Comparison of ENCODE assay signal across 13 mouse cellular contexts in the genomic region with DNA sequence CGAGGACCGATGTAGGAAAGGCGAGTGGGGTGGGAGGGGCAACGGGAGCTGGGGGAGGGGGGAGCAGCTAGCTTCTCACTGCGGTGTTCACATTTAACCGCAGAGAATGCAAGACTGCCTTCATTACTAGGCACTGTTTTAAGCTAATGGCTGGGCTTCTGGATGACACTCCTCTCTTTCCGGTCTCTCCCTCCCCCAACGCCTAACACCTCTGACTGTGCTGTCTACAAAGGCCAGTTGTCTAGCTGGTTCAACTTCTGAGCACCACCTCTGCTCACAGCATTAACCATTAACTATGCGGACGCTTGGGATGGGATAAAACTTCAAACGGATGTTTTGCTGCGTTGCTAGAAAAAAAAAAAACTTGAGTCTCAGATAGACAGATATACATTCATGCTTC. TPM values are rescaled to one million over a fixed set of nuclear protein-coding genes. Genes with fewer than 3 reads are reported as not detected.
A peak's percentile ranks its signal among the peaks of the same experiment; 100 is the strongest.
DNase-seq lines count a peak whose midpoint lies in the region; ATAC-seq lines count a peak whose summit lies in the region.
"Had no signal": no experiment of that assay in that cellular context is flagged by ENCODE, and none has a peak within 500 bp of the region (broad histone marks: within the 10 kb centered on the region; RNA-seq: fewer than 3 reads in every experiment).

No protein-coding gene starts in this region.

- no peaks in the 10 kb centered on the region for H3K9me3 ChIP-seq in hindbrain, embryonic 11.5 days (ENCODE audit: control insufficient read depth, low read length)
- no peaks in the 10 kb centered on the region for H3K9me3 ChIP-seq in hindbrain, embryonic 13.5 days
- no peaks in the 10 kb centered on the region for H3K9me3 ChIP-seq in kidney, embryonic 16.5 days (ENCODE audit: low read length)

- ATAC-seq in hindbrain, embryonic 11.5 days (ENCODE audit: low FRiP score): no peak
- ATAC-seq in hindbrain, embryonic 13.5 days (ENCODE audit: low FRiP score): no peak
- ATAC-seq in kidney, embryonic 16.5 days (ENCODE audit: low FRiP score, low TSS enrichment): peak; percentile 67; the same call in 1 of the 2 replicates

- no peak overlapping the region for H3K9ac ChIP-seq in hindbrain, embryonic 11.5 days (ENCODE audit: low read depth, low read length)
- H3K9ac ChIP-seq in hindbrain, embryonic 13.5 days: no peak overlapping the region
- H3K9ac ChIP-seq in kidney, embryonic 16.5 days (replicated peaks; ENCODE audit: low read length): no peak overlapping the region
- H3K9ac ChIP-seq: liver, embryonic 14.5 days had no signal

- H3K4me3 ChIP-seq in hindbrain, embryonic 11.5 days (ENCODE audit: low read depth, low read length): no peak overlapping the region
- no peak overlapping the region for H3K4me3 ChIP-seq in hindbrain, embryonic 13.5 days
- H3K4me3 ChIP-seq in kidney, embryonic 16.5 days (ENCODE audit: low read length): no peak overlapping the region
- H3K4me3 ChIP-seq: gastrocnemius, adult 2 months had no signal

- H3K4me1 ChIP-seq in hindbrain, embryonic 11.5 days (replicated peaks; ENCODE audit: control insufficient read depth, insufficient read depth, low read length): peaks cover 9% of the 10 kb centered on the region
- peaks cover 35% of the 10 kb centered on the region for H3K4me1 ChIP-seq in hindbrain, embryonic 13.5 days (replicated peaks)
- H3K4me1 ChIP-seq in kidney, embryonic 16.5 days (ENCODE audit: insufficient read depth, low read length): peaks cover 13% of the 10 kb centered on the region

- 7% methylated on average over 12 of the region's 12 CpGs for WGBS in hindbrain, embryonic 11.5 days
- WGBS in hindbrain, embryonic 13.5 days: 7% methylated on average over 12 of the region's 12 CpGs
- 6% methylated on average over 12 of the region's 12 CpGs for WGBS in kidney, embryonic 16.5 days

- DNase-seq in hindbrain, embryonic 11.5 days (ENCODE audit: low spot score): peak; percentile 27
- peak; percentile 70 for DNase-seq in embryo, embryonic 10 days (ENCODE audit: low spot score)
- peak; percentile 41 for DNase-seq in neural tube, embryonic 10.5 days (ENCODE audit: extremely low spot score, low spot score)
- no peak for DNase-seq in right cerebral cortex, adult 18-20 months
- DNase-seq in frontal cortex, postnatal 25 days (ENCODE audit: low spot score in 2 of 2): no peak
- no peak for DNase-seq in lung, postnatal 36 days
- DNase-seq: adrenal gland, postnatal 25 days; gastrocnemius, adult 2 months had no signal

- H3K27ac ChIP-seq in hindbrain, embryonic 11.5 days (ENCODE audit: low read depth, low read length): peak overlapping the region; percentile 71; the same call in 1 of the 2 replicates
- no peak overlapping the region for H3K27ac ChIP-seq in hindbrain, embryonic 13.5 days
- H3K27ac ChIP-seq in kidney, embryonic 16.5 days (ENCODE audit: low read length): no peak overlapping the region
- H3K27ac ChIP-seq: gastrocnemius, adult 2 months; liver, embryonic 14.5 days had no signal

- no peaks in the 10 kb centered on the region for H3K27me3 ChIP-seq in hindbrain, embryonic 11.5 days (ENCODE audit: control insufficient read depth, insufficient read depth, low read length)
- H3K27me3 ChIP-seq in hindbrain, embryonic 13.5 days: 0 out of 2 replicates have a peak, but pooled peaks cover 10% of the 10 kb centered on the region
- no peaks in the 10 kb centered on the region for H3K27me3 ChIP-seq in kidney, embryonic 16.5 days (ENCODE audit: insufficient read depth, low read length)
- H3K27me3 ChIP-seq: CH12.LX had no signal

- H3K36me3 ChIP-seq in hindbrain, embryonic 11.5 days (ENCODE audit: control insufficient read depth, insufficient read depth, low read length): no peaks in the 10 kb centered on the region
- no peaks in the 10 kb centered on the region for H3K36me3 ChIP-seq in hindbrain, embryonic 13.5 days
- H3K36me3 ChIP-seq in kidney, embryonic 16.5 days (ENCODE audit: insufficient read depth, low read length): no peaks in the 10 kb centered on the region

- H3K4me2 ChIP-seq in hindbrain, embryonic 11.5 days (replicated peaks; ENCODE audit: low read depth, low read length): no peak overlapping the region
- no peak overlapping the region for H3K4me2 ChIP-seq in hindbrain, embryonic 13.5 days
- H3K4me2 ChIP-seq in kidney, embryonic 16.5 days (replicated peaks; ENCODE audit: low read depth, low read length): peak overlapping the region; percentile 14; the same call in 1 of the 2 replicates

RNA-seq across cellular contexts. Expression of a gene that starts 45.3 kb away (rescaled TPM):
- polyA plus RNA-seq in hindbrain, embryonic 11.5 days (2014; fragmentation: Nextera tagmentation; extraction: Ambion mirVana): 3.1 and 3.8 TPM in 2 replicates
- 8.5 and 10.5 TPM in 2 replicates for polyA plus RNA-seq in hindbrain, embryonic 13.5 days (2015; fragmentation: Nextera tagmentation; extraction: Ambion mirVana)
- polyA plus RNA-seq in kidney, embryonic 16.5 days (2015; fragmentation: Nextera tagmentation; extraction: Ambion mirVana): 0.05 and 0.09 TPM in 2 replicates
- polyA plus RNA-seq: cortical plate, adult 2 months; liver, embryonic 14.5 days had no signal

Comparison
In these comparisons a context has a peak if more than half of its experiments do, and no peak if none do; other contexts are left out.
1. DNase-seq: peak in hindbrain, embryonic 11.5 days (single experiment), embryo, embryonic 10 days (single experiment) and neural tube, embryonic 10.5 days (single experiment); none in right cerebral cortex, adult 18-20 months (single experiment), frontal cortex, postnatal 25 days (0 of 2) and lung, postnatal 36 days (single experiment).